Mouse (Mus musculus): Measurements from ENCODE around the gene Ccdc183. TPM values are rescaled to one million over a fixed set of nuclear protein-coding genes. Genes with fewer than 3 reads are reported as not detected.
A peak's percentile ranks its signal among the peaks of the same experiment; 100 is the strongest.

The Ccdc183 gene
- polyA plus RNA-seq, 1 experiment from 2014 or later, result 0.09 TPM

GRCm38 (mm10) chr2:25580621-25581101, 36.8 kb downstream of the Ccdc183 start:
- no peak for DNase-seq (ENCODE audit: extremely low spot score, low spot score)
- H3K4me3 ChIP-seq, result no peak overlapping the region
- H3K36me3 ChIP-seq (replicated peaks), result peaks cover 34% of the 10 kb centered on the region
- peaks cover 67% of the 10 kb centered on the region for H3K4me1 ChIP-seq
- H3K27ac ChIP-seq, result no peak overlapping the region
- peaks cover 60% of the 10 kb centered on the region for H3K27me3 ChIP-seq (ENCODE audit: poor library complexity, severe bottlenecking)
- H3K9me3 ChIP-seq, result no peaks in the 10 kb centered on the region
- WGBS, result 56% methylated on average over 6 of the region's 6 CpGs

GRCm38 (mm10) chr2:25579737-25580460, 37.6 kb downstream of the Ccdc183 start:
- WGBS, result 8% methylated on average over 27 of the region's 27 CpGs
- Histone ChIP-seq H3K27ac (no peak overlapping the region), H3K4me1 (peaks cover 74% of the 10 kb centered on the region), H3K9me3 (no peaks in the 10 kb centered on the region), H3K4me3 (peak overlapping the region; percentile 44), H3K27me3 (ENCODE audit: poor library complexity, severe bottlenecking) (peaks cover 64% of the 10 kb centered on the region), H3K36me3 (replicated peaks) (peaks cover 26% of the 10 kb centered on the region)
- DNase-seq (ENCODE audit: extremely low spot score, low spot score), result no peak

GRCm38 (mm10) chr2:25578796-25579736, 38.4 kb downstream of the Ccdc183 start:
- DNase-seq (ENCODE audit: extremely low spot score, low spot score), result peak; percentile 40
- H3K4me3 ChIP-seq, result peak overlapping the region; percentile 44
- H3K4me1 ChIP-seq, result peaks cover 78% of the 10 kb centered on the region
- peaks cover 64% of the 10 kb centered on the region for H3K27me3 ChIP-seq (ENCODE audit: poor library complexity, severe bottlenecking)
- H3K9me3 ChIP-seq, result no peaks in the 10 kb centered on the region
- WGBS, result 6% methylated on average over 77 of the region's 77 CpGs
- H3K36me3 ChIP-seq (replicated peaks), result peaks cover 18% of the 10 kb centered on the region
- H3K27ac ChIP-seq, result no peak overlapping the region

GRCm38 (mm10) chr2:25577951-25578795, 39.3 kb downstream of the Ccdc183 start:
- H3K27ac ChIP-seq, result 0 out of 2 replicates have a peak overlapping the region, but pooled peaks have one; percentile 51
- DNase-seq (ENCODE audit: extremely low spot score, low spot score), result peak; percentile 64
- peaks cover 64% of the 10 kb centered on the region for H3K27me3 ChIP-seq (ENCODE audit: poor library complexity, severe bottlenecking)
- H3K36me3 ChIP-seq (replicated peaks), result peaks cover 12% of the 10 kb centered on the region
- peaks cover 87% of the 10 kb centered on the region for H3K4me1 ChIP-seq
- H3K9me3 ChIP-seq, result no peaks in the 10 kb centered on the region
- H3K4me3 ChIP-seq, result peak overlapping the region; percentile 44
- 7% methylated on average over 75 of the region's 75 CpGs for WGBS

- peaks cover 64% of the 10 kb centered on the region for H3K27me3 ChIP-seq (ENCODE audit: poor library complexity, severe bottlenecking)
- 0 out of 2 replicates have a peak overlapping the region, but pooled peaks have one; percentile 51 for H3K27ac ChIP-seq
- H3K36me3 ChIP-seq (replicated peaks), result peaks cover 12% of the 10 kb centered on the region
- 15% methylated on average over 92 of the region's 92 CpGs for WGBS
- DNase-seq (ENCODE audit: extremely low spot score, low spot score), result no peak
- H3K9me3 ChIP-seq, result no peaks in the 10 kb centered on the region
- peaks cover 83% of the 10 kb centered on the region for H3K4me1 ChIP-seq
- H3K4me3 ChIP-seq, result peak overlapping the region; percentile 44
These were observed 40.2 kb downstream of the Ccdc183 start for GRCm38 (mm10) chr2:25576965-25577891.

GRCm38 (mm10) chr2:25576028-25576850, 41.2 kb downstream of the Ccdc183 start:
- WGBS, result 71% methylated on average over 16 of the region's 16 CpGs
- Histone ChIP-seq H3K36me3 (replicated peaks) (peaks cover 21% of the 10 kb centered on the region), H3K27ac (0 out of 2 replicates have a peak overlapping the region, but pooled peaks have one; percentile 92), H3K9me3 (no peaks in the 10 kb centered on the region), H3K4me1 (peaks cover 73% of the 10 kb centered on the region), H3K4me3 (peak overlapping the region; percentile 72), H3K27me3 (ENCODE audit: poor library complexity, severe bottlenecking) (peaks cover 60% of the 10 kb centered on the region)
- DNase-seq (ENCODE audit: extremely low spot score, low spot score), result no peak

- no peak for DNase-seq (ENCODE audit: extremely low spot score, low spot score)
- Histone ChIP-seq H3K4me1 (peaks cover 66% of the 10 kb centered on the region), H3K4me3 (peak overlapping the region; percentile 72), H3K27me3 (ENCODE audit: poor library complexity, severe bottlenecking) (peaks cover 53% of the 10 kb centered on the region), H3K27ac (peak overlapping the region; percentile 92), H3K9me3 (no peaks in the 10 kb centered on the region), H3K36me3 (replicated peaks) (peaks cover 28% of the 10 kb centered on the region)
- WGBS, result 16% methylated on average over 21 of the region's 21 CpGs
These were observed 41.9 kb downstream of the Ccdc183 start for GRCm38 (mm10) chr2:25575432-25576027.

GRCm38 (mm10) chr2:25574579-25575431, 42.7 kb downstream of the Ccdc183 start, which contains the start of the genes Mamdc4 and Phpt1:
TSS of gene Mamdc4 (minus strand) at chr2:25574845.
TSS of gene Phpt1 (minus strand) at chr2:25575224.
- peak; percentile 98 for DNase-seq (ENCODE audit: extremely low spot score, low spot score)
- H3K4me1 ChIP-seq, result peaks cover 62% of the 10 kb centered on the region
- peak within 1 kb of the TSS; percentile 92 for H3K27ac ChIP-seq
- no peaks in the 10 kb centered on the region for H3K9me3 ChIP-seq
- WGBS, result under 1% methylated on average over 43 of the region's 45 CpGs
- peaks cover 45% of the 10 kb centered on the region for H3K27me3 ChIP-seq (ENCODE audit: poor library complexity, severe bottlenecking)
- H3K36me3 ChIP-seq (replicated peaks), result peaks cover 35% of the 10 kb centered on the region
- H3K4me3 ChIP-seq, result peak within 1 kb of the TSS; percentile 72

- peaks cover 55% of the 10 kb centered on the region for H3K4me1 ChIP-seq
- WGBS, result 21% methylated on average over 11 of the region's 11 CpGs
- peak overlapping the region; percentile 92 for H3K27ac ChIP-seq
These were observed 43.3 kb downstream of the Ccdc183 start for GRCm38 (mm10) chr2:25574136-25574535.

GRCm38 (mm10) chr2:25573068-25573467, 44.4 kb downstream of the Ccdc183 start:
- Histone ChIP-seq H3K9me3 (no peaks in the 10 kb centered on the region), H3K4me3 (peak overlapping the region; percentile 72), H3K36me3 (replicated peaks) (peaks cover 53% of the 10 kb centered on the region), H3K27ac (no peak overlapping the region), H3K4me1 (peaks cover 45% of the 10 kb centered on the region), H3K27me3 (ENCODE audit: poor library complexity, severe bottlenecking) (peaks cover 28% of the 10 kb centered on the region)
- WGBS, result 85% methylated on average over 2 of the region's 2 CpGs
- no peak for DNase-seq (ENCODE audit: extremely low spot score, low spot score)

More at GRCm38 (mm10) chr2:25574136-25574535, 43.3 kb downstream of the Ccdc183 start:
- H3K9me3 ChIP-seq, result no peaks in the 10 kb centered on the region
- H3K27me3 ChIP-seq (ENCODE audit: poor library complexity, severe bottlenecking), result peaks cover 39% of the 10 kb centered on the region
- peak overlapping the region; percentile 72 for H3K4me3 ChIP-seq
- peaks cover 42% of the 10 kb centered on the region for H3K36me3 ChIP-seq (replicated peaks)
- no peak for DNase-seq (ENCODE audit: extremely low spot score, low spot score)
